Comparison of ENCODE assay signal across 7 mouse cellular contexts in the genomic region with DNA sequence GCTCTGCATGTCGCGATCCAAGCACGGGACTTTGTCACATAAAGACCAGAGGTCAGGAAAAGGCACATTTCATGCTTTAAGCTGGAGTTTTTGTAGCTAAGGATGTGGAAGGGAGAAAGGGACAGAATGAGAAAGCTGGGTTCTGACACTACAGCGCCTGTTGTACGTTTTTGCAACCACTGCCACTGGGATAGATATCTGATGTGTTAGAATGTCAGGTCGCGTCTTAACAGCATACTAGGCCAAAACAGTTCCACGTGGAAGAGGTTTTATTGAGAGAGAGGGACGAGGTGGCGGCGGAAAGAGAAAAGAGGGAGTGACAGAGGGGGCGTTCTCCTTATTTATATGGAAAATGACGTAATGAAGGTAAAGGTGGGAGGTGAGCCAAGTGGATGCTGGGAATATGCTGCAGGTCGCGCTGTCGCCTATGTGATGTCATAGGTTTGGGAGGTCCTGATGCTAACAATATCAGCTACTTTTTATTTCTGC. TPM values are rescaled to one million over a fixed set of nuclear protein-coding genes. Genes with fewer than 3 reads are reported as not detected.
DNase-seq lines count a peak whose midpoint lies in the region; ATAC-seq and TF ChIP-seq lines count a peak whose summit lies in the region.

No protein-coding gene starts in this region.

- no peaks in the 10 kb centered on the region for H3K27me3 ChIP-seq in lung, embryonic 14.5 days (ENCODE audit: insufficient read depth, low read length)
- H3K27me3 ChIP-seq in heart, embryonic 16.5 days (ENCODE audit: control insufficient read depth, insufficient read depth, low read length): no peaks in the 10 kb centered on the region
- H3K27me3 ChIP-seq in liver, embryonic 11.5 days (replicated peaks; ENCODE audit: control insufficient read depth, insufficient read depth, low read length): no peaks in the 10 kb centered on the region

- no peak for TF ChIP-seq CTCF in lung, embryonic 14.5 days (IDR thresholded peaks at IDR 0.05; ENCODE audit: low read depth)

- no peak for ATAC-seq in lung, embryonic 14.5 days (ENCODE audit: insufficient read depth)
- ATAC-seq in heart, embryonic 16.5 days (replicated peaks; ENCODE audit: extremely low read depth, insufficient read depth, low FRiP score): no peak
- ATAC-seq in liver, embryonic 11.5 days (replicated peaks; ENCODE audit: low FRiP score): no peak

- 8% methylated on average over 16 of the region's 16 CpGs for WGBS in lung, embryonic 14.5 days
- 5% methylated on average over 16 of the region's 16 CpGs for WGBS in heart, embryonic 16.5 days
- WGBS in liver, embryonic 11.5 days: 8% methylated on average over 16 of the region's 16 CpGs

- peak overlapping the region; percentile 82 for H3K4me2 ChIP-seq in lung, embryonic 14.5 days
- H3K4me2 ChIP-seq in heart, embryonic 16.5 days (ENCODE audit: low read depth, low read length): peak overlapping the region; percentile 96
- peak overlapping the region; percentile 96 for H3K4me2 ChIP-seq in liver, embryonic 11.5 days

- H3K9ac ChIP-seq in lung, embryonic 14.5 days: peak overlapping the region; percentile 79
- peak overlapping the region; percentile 85 for H3K9ac ChIP-seq in heart, embryonic 16.5 days (ENCODE audit: low read length)
- H3K9ac ChIP-seq in liver, embryonic 11.5 days (ENCODE audit: low read depth, low read length): peak overlapping the region; percentile 85

- peaks cover 1% of the 10 kb centered on the region; the same call in 1 of the 2 replicates for H3K36me3 ChIP-seq in lung, embryonic 14.5 days (ENCODE audit: insufficient read depth)
- no peaks in the 10 kb centered on the region for H3K36me3 ChIP-seq in heart, embryonic 16.5 days (ENCODE audit: control insufficient read depth, insufficient read depth)
- H3K36me3 ChIP-seq in liver, embryonic 11.5 days (ENCODE audit: control insufficient read depth, insufficient read depth, low read length): no peaks in the 10 kb centered on the region; the same call in 1 of the 2 replicates

- no peaks in the 10 kb centered on the region for H3K9me3 ChIP-seq in lung, embryonic 14.5 days (ENCODE audit: low read depth, low read length)
- H3K9me3 ChIP-seq in heart, embryonic 16.5 days (replicated peaks; ENCODE audit: control insufficient read depth, low read length): no peaks in the 10 kb centered on the region
- H3K9me3 ChIP-seq in liver, embryonic 11.5 days (ENCODE audit: control insufficient read depth, low read length): no peaks in the 10 kb centered on the region

- peaks cover 4% of the 10 kb centered on the region; the same call in 1 of the 2 replicates for H3K4me1 ChIP-seq in lung, embryonic 14.5 days (ENCODE audit: insufficient read depth)
- peaks cover 9% of the 10 kb centered on the region for H3K4me1 ChIP-seq in heart, embryonic 16.5 days (ENCODE audit: control insufficient read depth, insufficient read depth, low read length)
- H3K4me1 ChIP-seq in liver, embryonic 11.5 days (replicated peaks; ENCODE audit: control insufficient read depth, insufficient read depth, low read length): peaks cover 8% of the 10 kb centered on the region

- peak overlapping the region; percentile 58 for H3K4me3 ChIP-seq in lung, embryonic 14.5 days (ENCODE audit: low read depth, low read length)
- peak overlapping the region; percentile 78 for H3K4me3 ChIP-seq in heart, embryonic 16.5 days (ENCODE audit: low read length)
- H3K4me3 ChIP-seq in liver, embryonic 11.5 days (ENCODE audit: low read depth, low read length): peak overlapping the region; percentile 69

- peak; percentile 61 for DNase-seq in lung, embryonic 14.5 days
- DNase-seq in lung, postnatal 4 days: no peak
- peak; percentile 57 for DNase-seq in cerebellum, adult 9-11 months
- DNase-seq in liver, embryonic 11.5 days (ENCODE audit: low spot score): no peak
- peak; percentile 48 for DNase-seq in retina, postnatal 1 day
- no peak for DNase-seq in thymus, postnatal 4 days

- H3K27ac ChIP-seq in lung, embryonic 14.5 days (ENCODE audit: low read depth): peak overlapping the region; percentile 96
- peak overlapping the region; percentile 91; the same call in 1 of the 2 replicates for H3K27ac ChIP-seq in heart, embryonic 16.5 days (ENCODE audit: low read length)
- peak overlapping the region; percentile 95 for H3K27ac ChIP-seq in liver, embryonic 11.5 days (ENCODE audit: low read depth, low read length)

RNA-seq across cellular contexts. Expression of a gene that starts 0.7 kb away (rescaled TPM):
- polyA plus RNA-seq in lung, embryonic 14.5 days (2014; fragmentation: Nextera tagmentation; extraction: Ambion mirVana): 10.3 and 12.0 TPM in 2 replicates
- polyA plus RNA-seq in heart, embryonic 16.5 days (2015; fragmentation: Nextera tagmentation; extraction: Ambion mirVana): 7.2 and 7.4 TPM in 2 replicates
- 11.1 and 13.4 TPM in 2 replicates for polyA plus RNA-seq in liver, embryonic 11.5 days (2014; fragmentation: Nextera tagmentation; extraction: Ambion mirVana)

RNA-seq across cellular contexts. Expression of a gene that starts 1.1 kb away (rescaled TPM):
- polyA plus RNA-seq in lung, embryonic 14.5 days (2014; fragmentation: Nextera tagmentation; extraction: Ambion mirVana): 87.0 and 94.3 TPM in 2 replicates
- polyA plus RNA-seq in heart, embryonic 16.5 days (2015; fragmentation: Nextera tagmentation; extraction: Ambion mirVana): 57.8 and 60.2 TPM in 2 replicates
- 44.3 and 49.3 TPM in 2 replicates for polyA plus RNA-seq in liver, embryonic 11.5 days (2014; fragmentation: Nextera tagmentation; extraction: Ambion mirVana)

RNA-seq across cellular contexts. Expression of a gene that starts 23.4 kb away (rescaled TPM):
- not detected in 2 replicates for polyA plus RNA-seq in lung, embryonic 14.5 days (2014; fragmentation: Nextera tagmentation; extraction: Ambion mirVana)
- not detected in 2 replicates for polyA plus RNA-seq in heart, embryonic 16.5 days (2015; fragmentation: Nextera tagmentation; extraction: Ambion mirVana)
- polyA plus RNA-seq in liver, embryonic 11.5 days (2014; fragmentation: Nextera tagmentation; extraction: Ambion mirVana): not detected in 2 replicates

Comparison
In these comparisons a context has a peak if more than half of its experiments do, and no peak if none do; other contexts are left out.
1. DNase-seq: peak in lung, embryonic 14.5 days (single experiment), cerebellum, adult 9-11 months (single experiment) and retina, postnatal 1 day (single experiment); none in lung, postnatal 4 days (0 of 2), liver, embryonic 11.5 days (single experiment) and thymus, postnatal 4 days (single experiment).
2. Peak in every context shown above with its lines, with median percentiles within 50 percentile points of each other: H3K27ac ChIP-seq, H3K4me2 ChIP-seq, H3K4me3 ChIP-seq and H3K9ac ChIP-seq.